ENCODE assay signal across 8 mouse cellular contexts in genomic region chr4:99657430-99657820, GRCm38 (mm10). TPM values are rescaled to one million over a fixed set of nuclear protein-coding genes. Genes with fewer than 3 reads are reported as not detected.
A peak's percentile ranks its signal among the peaks of the same experiment; 100 is the strongest.
DNase-seq lines count a peak whose midpoint lies in the region; ATAC-seq lines count a peak whose summit lies in the region.

No protein-coding gene starts in this region.

- peaks cover 41% of the 10 kb centered on the region for H3K4me1 ChIP-seq in lung, embryonic 15.5 days
- H3K4me1 ChIP-seq in forebrain, embryonic 14.5 days (ENCODE audit: control insufficient read depth, insufficient read depth, low read length), result peaks cover 4% of the 10 kb centered on the region; the same call in 1 of the 2 replicates
- peaks cover 43% of the 10 kb centered on the region for H3K4me1 ChIP-seq in limb, embryonic 15.5 days
- H3K4me1 ChIP-seq in stomach, embryonic 14.5 days (ENCODE audit: control insufficient read depth, insufficient read depth, low read length), result 0 out of 2 replicates have a peak, but pooled peaks cover 15% of the 10 kb centered on the region

- no peak overlapping the region for H3K9ac ChIP-seq in lung, embryonic 15.5 days
- no peak overlapping the region for H3K9ac ChIP-seq in forebrain, embryonic 14.5 days (ENCODE audit: low read length)
- no peak overlapping the region for H3K9ac ChIP-seq in limb, embryonic 15.5 days
- H3K9ac ChIP-seq in stomach, embryonic 14.5 days (replicated peaks; ENCODE audit: low read depth, low read length), result no peak overlapping the region; the same call in 1 of the 2 replicates

- no peaks in the 10 kb centered on the region for H3K36me3 ChIP-seq in lung, embryonic 15.5 days
- no peaks in the 10 kb centered on the region for H3K36me3 ChIP-seq in forebrain, embryonic 14.5 days (ENCODE audit: control insufficient read depth, insufficient read depth, low read length)
- no peaks in the 10 kb centered on the region for H3K36me3 ChIP-seq in limb, embryonic 15.5 days
- no peaks in the 10 kb centered on the region for H3K36me3 ChIP-seq in stomach, embryonic 14.5 days (ENCODE audit: control insufficient read depth, insufficient read depth, low read length)

- H3K4me2 ChIP-seq in lung, embryonic 15.5 days, result peak overlapping the region; percentile 52
- H3K4me2 ChIP-seq in forebrain, embryonic 14.5 days (ENCODE audit: low read length), result peak overlapping the region; percentile 41
- H3K4me2 ChIP-seq in limb, embryonic 15.5 days, result peak overlapping the region; percentile 54
- peak overlapping the region; percentile 39 for H3K4me2 ChIP-seq in stomach, embryonic 14.5 days (replicated peaks; ENCODE audit: low read depth, low read length)

- DNase-seq in lung, postnatal 36 days, result no peak
- no peak for DNase-seq in forebrain, embryonic 14.5 days (ENCODE audit: low spot score)
- DNase-seq in MN1 (ENCODE audit: low spot score), result no peak
- no peak for DNase-seq in right cerebral cortex, adult 18-20 months
- no peak for DNase-seq in right cerebral cortex, postnatal 14 days

- peak overlapping the region; percentile 29 for H3K4me3 ChIP-seq in lung, embryonic 15.5 days
- H3K4me3 ChIP-seq in forebrain, embryonic 14.5 days (ENCODE audit: low read depth, low read length), result peak overlapping the region; percentile 26
- H3K4me3 ChIP-seq in limb, embryonic 15.5 days, result peak overlapping the region; percentile 39
- H3K4me3 ChIP-seq in stomach, embryonic 14.5 days (ENCODE audit: low read depth, low read length), result peak overlapping the region; percentile 26

- ATAC-seq in lung, embryonic 15.5 days (ENCODE audit: borderline replicate concordance, extremely low read depth, low FRiP score, low TSS enrichment), result no peak
- ATAC-seq in forebrain, embryonic 14.5 days, result peak; percentile 29; the same call in 1 of the 2 replicates
- ATAC-seq in limb, embryonic 15.5 days (ENCODE audit: insufficient number of reproducible peaks, low FRiP score, low TSS enrichment, low read depth), result no peak
- no peak for ATAC-seq in stomach, embryonic 14.5 days (ENCODE audit: insufficient number of reproducible peaks, insufficient read depth, low FRiP score, low read depth)

- H3K27ac ChIP-seq in lung, embryonic 15.5 days, result no peak overlapping the region
- H3K27ac ChIP-seq in forebrain, embryonic 14.5 days (ENCODE audit: low read depth, low read length), result no peak overlapping the region
- no peak overlapping the region for H3K27ac ChIP-seq in limb, embryonic 15.5 days
- no peak overlapping the region; the same call in 1 of the 2 replicates for H3K27ac ChIP-seq in stomach, embryonic 14.5 days (ENCODE audit: low read length)

- H3K27me3 ChIP-seq in lung, embryonic 15.5 days, result peaks cover 97% of the 10 kb centered on the region
- peaks cover 82% of the 10 kb centered on the region for H3K27me3 ChIP-seq in forebrain, embryonic 14.5 days (replicated peaks; ENCODE audit: control insufficient read depth, insufficient read depth, low read length)
- peaks cover 94% of the 10 kb centered on the region for H3K27me3 ChIP-seq in limb, embryonic 15.5 days
- peaks cover 56% of the 10 kb centered on the region for H3K27me3 ChIP-seq in stomach, embryonic 14.5 days (ENCODE audit: control insufficient read depth, insufficient read depth, low read length)

- H3K9me3 ChIP-seq in lung, embryonic 15.5 days, result no peaks in the 10 kb centered on the region
- no peaks in the 10 kb centered on the region for H3K9me3 ChIP-seq in forebrain, embryonic 14.5 days (replicated peaks; ENCODE audit: control insufficient read depth, low read length)
- no peaks in the 10 kb centered on the region for H3K9me3 ChIP-seq in limb, embryonic 15.5 days
- no peaks in the 10 kb centered on the region for H3K9me3 ChIP-seq in stomach, embryonic 14.5 days (ENCODE audit: control insufficient read depth, low read depth, low read length)

- WGBS in lung, embryonic 15.5 days, result under 1% methylated on average over 52 of the region's 62 CpGs
- WGBS in forebrain, embryonic 14.5 days, result under 1% methylated on average over 47 of the region's 62 CpGs
- under 1% methylated on average over 46 of the region's 62 CpGs for WGBS in limb, embryonic 15.5 days
- under 1% methylated on average over 50 of the region's 62 CpGs for WGBS in stomach, embryonic 14.5 days

RNA-seq across cellular contexts. Expression of gene Foxd3, which starts 1.3 kb away (rescaled TPM):
- polyA plus RNA-seq in lung, embryonic 15.5 days (2015; fragmentation: Nextera tagmentation; extraction: Ambion mirVana), result 0.10 and 0.13 TPM in 2 replicates
- polyA plus RNA-seq in forebrain, embryonic 14.5 days (2014; fragmentation: Nextera tagmentation; extraction: Ambion mirVana), result 0.12 TPM in 1 of 2 replicates, not detected in the other
- 0.72 and 1.1 TPM in 2 replicates for polyA plus RNA-seq in limb, embryonic 15.5 days (2015; fragmentation: Nextera tagmentation; extraction: Ambion mirVana)
- 1.7 and 2.1 TPM in 2 replicates for polyA plus RNA-seq in stomach, embryonic 14.5 days (2014; fragmentation: Nextera tagmentation; extraction: Ambion mirVana)

RNA-seq across cellular contexts. Expression of gene Alg6, which starts 58.0 kb away (rescaled TPM):
- 19.9 and 20.2 TPM in 2 replicates for polyA plus RNA-seq in lung, embryonic 15.5 days (2015; fragmentation: Nextera tagmentation; extraction: Ambion mirVana)
- polyA plus RNA-seq in forebrain, embryonic 14.5 days (2014; fragmentation: Nextera tagmentation; extraction: Ambion mirVana), result 7.4 and 8.6 TPM in 2 replicates
- polyA plus RNA-seq in limb, embryonic 15.5 days (2015; fragmentation: Nextera tagmentation; extraction: Ambion mirVana), result 17.0 and 17.9 TPM in 2 replicates
- polyA plus RNA-seq in stomach, embryonic 14.5 days (2014; fragmentation: Nextera tagmentation; extraction: Ambion mirVana), result 24.2 and 32.6 TPM in 2 replicates
